Mouse (Mus musculus) forebrain, embryonic 12.5 days (tissue): Measurements from ENCODE around the gene Aftph. TPM values are rescaled to one million over a fixed set of nuclear protein-coding genes. Genes with fewer than 3 reads are reported as not detected.

Experiments
- ATAC-seq: fragments of 200-750 bp; cut with Nextera tagmentation; 2 replicates; pipeline ENCODE4 v1.8.0; 2017; ENCODE audit warnings: moderate TSS enrichment; ENCODE audit not compliant: low FRiP score
- H3K27ac ChIP-seq: fragments of 300-500 bp; sonication (generic); 2 replicates; pipeline ENCODE4 v1.5.1; 2016; ENCODE audit warnings: mild to moderate bottlenecking
- H3K27me3 ChIP-seq: fragments of 300-500 bp; sonication (generic); 2 replicates; pipeline ENCODE4 v1.6.1; 2016; ENCODE audit warnings: mild to moderate bottlenecking
- H3K36me3 ChIP-seq: fragments of 300-500 bp; sonication (generic); replicated peaks from 2 replicates; pipeline ENCODE4 v1.6.1; 2016; ENCODE audit warnings: mild to moderate bottlenecking
- H3K4me1 ChIP-seq: fragments of 300-500 bp; sonication (generic); 2 replicates; pipeline ENCODE4 v1.6.1; 2016
- H3K4me2 ChIP-seq: fragments of 300-500 bp; sonication (generic); 2 replicates; pipeline ENCODE4 v1.6.1; 2016; ENCODE audit warnings: mild to moderate bottlenecking, moderate library complexity
- H3K4me3 ChIP-seq: fragments of 300-500 bp; sonication (generic); replicated peaks from 2 replicates; pipeline ENCODE4 v1.5.1; 2016; ENCODE audit warnings: mild to moderate bottlenecking
- H3K9ac ChIP-seq: fragments of 300-500 bp; sonication (generic); 2 replicates; pipeline ENCODE4 v1.6.1; 2016; ENCODE audit warnings: mild to moderate bottlenecking
- H3K9me3 ChIP-seq: fragments of 300-500 bp; sonication (generic); 2 replicates; pipeline ENCODE4 v1.6.1; 2016
- WGBS: fragments of 180-500 bp; shearing (Covaris S2); methylation state at CpG from one replicate; pipeline ENCODE4 v1.1.7; 2016; 5-methylcytosine and 5-hydroxymethylcytosine counted together
- polyA plus RNA-seq: library from polyadenylated mRNA; unstranded; fragments of >200 nt; fragmentation: Nextera tagmentation; extraction: Ambion mirVana; gene quantifications from 2 replicates; pipeline ENCODE4 v1.2.1, GENCODE M21; 2016

Gene Aftph
- 34.2 TPM in 2 replicates for polyA plus RNA-seq

DNA sequence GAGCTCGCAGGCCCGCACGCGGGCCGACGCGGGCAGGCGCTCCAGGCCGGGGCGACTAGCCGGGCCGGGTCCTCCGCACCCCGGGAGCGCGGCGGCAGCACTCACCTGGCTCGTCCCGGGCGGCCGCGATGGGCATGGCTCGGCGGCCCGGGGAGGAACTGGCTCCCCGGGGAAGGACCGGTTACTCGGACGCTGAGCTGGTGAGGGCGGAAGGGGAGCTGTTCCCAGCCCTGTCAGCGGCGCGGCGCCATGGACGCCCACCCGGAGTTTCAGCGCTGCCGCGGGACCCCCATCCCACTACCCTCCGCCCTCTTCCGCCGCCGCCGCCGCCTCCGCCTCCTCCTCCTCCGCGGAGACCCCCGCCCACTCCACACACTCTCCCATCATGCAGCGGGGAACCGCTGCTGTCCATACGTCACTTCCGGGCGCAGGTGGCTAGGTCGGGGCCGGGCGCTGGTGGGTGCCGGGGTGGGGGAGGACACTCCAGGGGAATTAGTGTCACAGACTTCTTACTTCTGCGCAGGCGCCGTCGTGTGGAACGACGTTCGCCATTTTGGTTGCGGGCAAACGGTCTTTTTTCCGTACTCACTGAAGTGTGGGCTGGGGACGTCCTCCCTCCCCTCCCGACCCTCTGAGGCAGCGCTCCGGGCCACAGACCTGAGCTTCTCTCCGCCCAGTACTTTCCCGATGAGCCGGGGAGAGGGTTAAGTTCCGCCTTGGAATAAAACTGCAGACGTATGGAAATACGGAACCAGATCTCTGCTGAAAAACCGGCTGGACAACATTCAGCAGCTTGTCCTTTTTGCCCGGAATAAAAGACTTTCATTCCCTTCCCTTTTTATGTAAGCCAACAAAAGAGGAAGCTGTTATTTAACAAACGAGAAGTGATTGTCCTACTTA, at the start of gene Aftph:
Gene Aftph, minus strand, starts transcription at position 389 of the 900 bp plus-strand sequence.
- Histone ChIP-seq H3K27ac (peak within 1 kb of the TSS; percentile 97), H3K27me3 (no peaks in the 10 kb centered on the region), H3K9me3 (no peaks in the 10 kb centered on the region), H3K4me1 (peaks cover 6% of the 10 kb centered on the region), H3K4me3 (peak within 1 kb of the TSS; percentile 98), H3K36me3 (no peaks in the 10 kb centered on the region), H3K4me2 (peak within 1 kb of the TSS; percentile 75), H3K9ac (peak within 1 kb of the TSS; percentile 90)
- peak; percentile 99 for ATAC-seq
- under 1% methylated on average over 76 of the region's 81 CpGs for WGBS

DNA sequence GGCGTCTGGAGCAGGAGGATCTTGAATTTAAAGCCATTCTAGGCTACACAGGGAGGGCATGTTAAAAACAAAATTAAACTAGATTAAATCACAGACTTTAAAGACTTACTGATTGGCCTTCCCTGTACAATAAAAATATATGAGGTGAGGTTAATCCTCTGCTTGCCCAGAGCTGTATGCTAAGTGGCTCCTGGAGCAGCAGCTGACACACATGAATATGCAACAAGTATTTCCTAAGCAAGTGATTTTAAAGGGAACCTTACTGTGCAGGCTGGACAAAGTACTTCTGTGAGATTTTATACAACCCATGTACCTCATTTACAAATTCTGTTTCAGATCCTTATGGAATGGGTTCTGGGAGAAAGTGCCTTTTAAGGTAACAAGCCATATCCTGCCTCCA, 47.6 kb upstream of the Aftph start:
- Histone ChIP-seq H3K9ac (no peak overlapping the region), H3K4me2 (no peak overlapping the region), H3K4me3 (no peak overlapping the region), H3K9me3 (no peaks in the 10 kb centered on the region), H3K4me1 (peaks cover 9% of the 10 kb centered on the region; the same call in 1 of the 2 replicates), H3K27ac (no peak overlapping the region), H3K27me3 (no peaks in the 10 kb centered on the region), H3K36me3 (no peaks in the 10 kb centered on the region)
- 60% methylated on average over 1 of the region's 1 CpGs for WGBS
- no peak for ATAC-seq

DNA sequence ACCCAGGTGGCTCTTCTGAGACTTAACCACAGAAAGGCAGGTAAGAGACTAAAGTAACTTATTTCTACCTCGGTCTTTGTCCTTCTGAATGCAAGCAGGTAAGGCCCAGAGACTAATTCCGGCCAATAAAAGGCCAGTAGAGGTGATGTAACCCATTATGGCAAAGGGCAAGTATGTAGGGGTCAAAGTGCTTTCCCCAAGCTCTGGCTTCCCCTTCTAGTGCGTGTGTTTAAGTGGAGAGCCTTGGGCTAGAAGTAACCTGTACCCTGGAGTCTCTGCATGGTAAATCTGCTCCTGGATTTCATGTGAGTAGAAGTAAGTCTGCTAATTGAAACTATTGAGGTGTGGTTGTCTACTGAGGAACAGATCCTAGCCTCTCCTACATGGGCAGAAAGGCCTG, 46.7 kb upstream of the Aftph start:
- Histone ChIP-seq H3K4me2 (no peak overlapping the region), H3K27me3 (no peaks in the 10 kb centered on the region), H3K4me3 (no peak overlapping the region), H3K9me3 (no peaks in the 10 kb centered on the region), H3K27ac (no peak overlapping the region), H3K4me1 (peaks cover 9% of the 10 kb centered on the region; the same call in 1 of the 2 replicates), H3K9ac (no peak overlapping the region), H3K36me3 (no peaks in the 10 kb centered on the region)
- WGBS, result 73% methylated on average over 3 of the region's 3 CpGs
- no peak for ATAC-seq

DNA sequence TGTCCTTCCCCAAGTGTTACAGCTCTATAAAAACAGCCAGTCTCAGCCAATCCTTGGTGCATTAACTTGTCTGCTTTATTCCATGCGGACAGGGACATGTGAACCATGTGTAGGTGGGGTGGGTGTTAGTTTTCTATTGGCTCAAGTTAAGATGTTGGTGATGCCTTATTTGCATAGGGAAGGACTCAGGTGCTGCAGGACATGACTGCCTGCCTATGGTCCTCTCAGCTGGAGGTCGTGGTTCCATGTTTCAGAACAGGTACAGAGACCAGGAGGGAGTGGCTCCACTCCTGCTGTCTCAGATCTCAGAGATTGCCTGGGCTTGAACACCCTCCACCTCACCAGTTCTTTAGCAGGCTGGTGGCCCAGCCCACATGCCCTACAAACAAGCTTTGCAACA, 44.8 kb upstream of the Aftph start:
- 69% methylated on average over 2 of the region's 2 CpGs for WGBS
- Histone ChIP-seq H3K9ac (no peak overlapping the region), H3K27ac (no peak overlapping the region), H3K9me3 (no peaks in the 10 kb centered on the region), H3K4me2 (no peak overlapping the region), H3K36me3 (no peaks in the 10 kb centered on the region), H3K27me3 (no peaks in the 10 kb centered on the region), H3K4me1 (peaks cover 9% of the 10 kb centered on the region; the same call in 1 of the 2 replicates), H3K4me3 (no peak overlapping the region)
- ATAC-seq, result no peak

DNA sequence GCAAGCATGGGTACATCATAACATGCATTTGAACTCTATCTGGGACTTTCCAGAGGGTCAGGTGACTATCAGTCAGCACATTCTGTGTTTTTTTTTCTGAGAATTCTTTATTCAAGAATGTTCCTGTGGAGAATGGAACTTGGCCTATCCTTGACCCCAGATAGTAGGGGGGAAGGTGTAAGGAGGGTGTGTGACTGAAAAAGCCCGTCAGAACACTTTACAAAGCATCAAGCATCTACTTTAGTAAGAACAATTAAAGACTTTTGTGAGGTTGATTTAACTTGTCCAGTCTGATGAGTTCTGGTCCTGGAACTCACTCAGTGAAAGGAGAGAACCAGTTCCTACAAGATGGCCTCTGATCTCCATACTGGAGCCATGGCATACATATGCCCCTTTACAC, 43.8 kb upstream of the Aftph start:
- H3K4me2 ChIP-seq, result no peak overlapping the region
- no peak overlapping the region for H3K27ac ChIP-seq
- H3K4me1 ChIP-seq, result peaks cover 9% of the 10 kb centered on the region; the same call in 1 of the 2 replicates
- no peak overlapping the region for H3K9ac ChIP-seq
- H3K36me3 ChIP-seq, result no peaks in the 10 kb centered on the region
- no peaks in the 10 kb centered on the region for H3K27me3 ChIP-seq
- WGBS, result 73% methylated on average over 1 of the region's 1 CpGs
- no peak overlapping the region for H3K4me3 ChIP-seq
- no peaks in the 10 kb centered on the region for H3K9me3 ChIP-seq
- ATAC-seq, result no peak

DNA sequence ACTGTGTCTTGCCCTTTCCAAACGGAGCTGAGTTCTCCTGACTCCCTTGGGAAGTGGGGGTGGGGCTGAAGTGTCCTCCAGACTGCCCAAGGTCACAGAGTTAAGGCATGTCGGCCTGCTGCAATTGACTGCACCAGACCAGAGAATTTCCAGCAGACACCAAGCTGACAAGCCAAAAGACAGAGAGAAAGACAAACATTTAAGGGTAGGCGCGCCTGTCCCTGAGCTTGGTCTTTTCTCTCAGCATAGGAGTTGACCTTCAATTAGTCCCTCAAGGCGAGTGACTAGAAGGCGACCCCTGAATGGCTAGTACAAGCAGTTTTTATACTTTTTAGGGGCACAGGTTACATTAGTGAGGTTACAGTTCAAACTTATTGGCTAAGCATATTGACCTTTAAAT, 43.4 kb upstream of the Aftph start:
- Histone ChIP-seq H3K36me3 (no peaks in the 10 kb centered on the region), H3K9me3 (no peaks in the 10 kb centered on the region), H3K9ac (no peak overlapping the region), H3K27ac (no peak overlapping the region), H3K4me1 (peaks cover 9% of the 10 kb centered on the region; the same call in 1 of the 2 replicates), H3K4me2 (no peak overlapping the region), H3K4me3 (no peak overlapping the region), H3K27me3 (no peaks in the 10 kb centered on the region)
- WGBS, result 87% methylated on average over 6 of the region's 6 CpGs
- no peak for ATAC-seq

DNA sequence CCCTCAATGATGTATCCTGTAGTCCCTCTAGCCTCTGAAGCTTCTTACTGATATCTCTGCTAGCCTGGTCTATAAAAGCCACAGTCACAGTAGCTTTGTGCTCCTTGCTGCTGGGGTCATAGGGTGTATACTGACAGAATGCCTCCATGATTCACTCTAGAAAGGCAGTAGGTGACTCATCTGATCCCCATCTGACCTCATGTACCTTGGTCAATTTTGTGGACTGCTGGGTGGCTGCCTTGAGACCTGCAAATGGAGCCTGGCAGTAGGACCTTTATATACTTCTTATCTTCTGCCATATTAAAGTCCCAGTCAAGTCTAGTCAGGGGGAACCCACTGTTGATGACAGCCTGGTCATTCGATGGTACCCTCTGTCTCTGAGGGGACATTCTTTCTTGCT, 42.1 kb upstream of the Aftph start:
- Histone ChIP-seq H3K9ac (no peak overlapping the region), H3K36me3 (no peaks in the 10 kb centered on the region), H3K4me1 (peaks cover 3% of the 10 kb centered on the region; the same call in 1 of the 2 replicates), H3K27me3 (no peaks in the 10 kb centered on the region), H3K4me3 (no peak overlapping the region), H3K9me3 (no peaks in the 10 kb centered on the region), H3K27ac (no peak overlapping the region), H3K4me2 (no peak overlapping the region)
- no peak for ATAC-seq
- 91% methylated on average over 1 of the region's 1 CpGs for WGBS

DNA sequence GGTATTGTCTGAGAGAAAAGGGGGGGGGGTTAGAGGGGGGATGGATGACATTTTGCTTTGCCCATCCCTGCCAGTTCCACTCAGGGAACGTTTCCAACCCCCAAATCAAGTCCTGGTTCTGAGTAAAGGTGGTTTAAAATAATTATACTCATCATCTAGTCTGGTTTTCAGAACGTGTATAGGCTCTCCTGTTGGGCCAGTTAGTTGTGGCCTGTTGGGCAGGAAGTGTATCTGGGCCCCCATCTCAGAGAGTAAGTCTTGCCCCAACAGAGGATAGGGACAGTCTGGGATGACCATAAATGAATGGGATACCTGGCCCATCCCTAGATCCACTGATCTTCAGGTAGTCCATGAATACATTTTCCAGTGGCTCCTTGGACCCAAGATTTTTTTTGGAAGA, 41.2 kb upstream of the Aftph start:
- no peak overlapping the region for H3K4me3 ChIP-seq
- no peak overlapping the region for H3K4me2 ChIP-seq
- no peaks in the 10 kb centered on the region for H3K9me3 ChIP-seq
- H3K4me1 ChIP-seq, result no peaks in the 10 kb centered on the region
- WGBS, result 54% methylated on average over 2 of the region's 2 CpGs
- H3K27ac ChIP-seq, result no peak overlapping the region
- no peak for ATAC-seq
- no peak overlapping the region for H3K9ac ChIP-seq
- H3K36me3 ChIP-seq, result no peaks in the 10 kb centered on the region
- no peaks in the 10 kb centered on the region for H3K27me3 ChIP-seq

DNA sequence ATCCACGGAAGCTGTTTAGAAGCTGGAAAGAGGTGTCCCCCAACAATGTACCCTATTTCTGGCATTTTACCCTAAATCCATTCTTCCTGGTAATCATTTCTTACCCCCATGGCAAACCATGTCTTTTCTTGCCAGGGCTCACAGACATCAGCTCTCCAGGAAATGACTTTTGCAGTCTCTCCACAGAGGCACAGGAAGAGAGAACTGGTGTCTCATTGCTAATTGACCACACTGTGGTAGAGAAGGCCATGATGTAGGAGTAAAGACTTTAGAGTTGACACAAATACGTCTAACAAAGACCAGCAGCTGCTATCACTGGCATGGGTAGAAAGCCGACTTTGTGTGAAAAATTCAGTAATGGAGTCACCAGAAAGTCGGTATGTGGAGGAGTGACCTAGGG, 38.9 kb upstream of the Aftph start:
- Histone ChIP-seq H3K36me3 (no peaks in the 10 kb centered on the region), H3K4me3 (no peak overlapping the region), H3K27ac (no peak overlapping the region), H3K9me3 (no peaks in the 10 kb centered on the region), H3K9ac (no peak overlapping the region), H3K4me2 (no peak overlapping the region), H3K4me1 (0 out of 2 replicates have a peak, but pooled peaks cover 2% of the 10 kb centered on the region), H3K27me3 (no peaks in the 10 kb centered on the region)
- ATAC-seq, result no peak
- WGBS, result 83% methylated on average over 4 of the region's 4 CpGs

DNA sequence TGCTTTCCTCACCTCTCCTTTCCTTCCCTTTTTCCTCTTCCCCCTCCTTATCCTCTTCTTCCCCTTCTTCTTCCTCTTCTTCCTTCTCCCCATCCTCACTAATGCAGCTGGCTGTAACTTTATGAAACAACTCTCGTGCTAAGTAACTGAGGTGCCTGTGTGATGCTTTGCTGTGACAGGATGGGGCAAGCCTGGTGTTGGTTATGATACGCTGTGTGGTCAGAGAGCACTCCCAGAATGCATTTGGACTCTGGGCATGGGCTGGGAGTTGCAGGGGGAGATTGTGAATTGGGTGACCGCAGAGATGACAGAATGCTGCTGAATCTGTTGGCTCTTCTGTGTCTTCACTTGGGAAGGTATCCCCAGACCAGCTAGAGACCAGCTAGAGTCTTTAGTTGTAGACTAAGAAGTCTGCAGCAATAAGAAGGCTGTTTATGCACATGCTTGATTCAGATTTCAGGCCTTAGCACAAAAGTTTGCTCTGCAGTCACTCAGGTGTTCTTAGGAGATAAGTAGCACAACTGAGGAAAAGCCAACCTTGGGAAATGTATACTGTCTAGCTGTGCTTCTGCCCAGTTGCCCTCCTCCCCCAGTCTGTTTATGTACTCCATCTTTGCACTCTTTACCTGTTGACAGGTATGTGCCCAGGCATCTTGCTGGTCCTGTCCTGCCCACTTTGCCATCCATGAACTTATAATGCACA, 37.6 kb upstream of the Aftph start:
- no peaks in the 10 kb centered on the region for H3K9me3 ChIP-seq
- no peak overlapping the region for H3K27ac ChIP-seq
- H3K9ac ChIP-seq, result no peak overlapping the region

DNA sequence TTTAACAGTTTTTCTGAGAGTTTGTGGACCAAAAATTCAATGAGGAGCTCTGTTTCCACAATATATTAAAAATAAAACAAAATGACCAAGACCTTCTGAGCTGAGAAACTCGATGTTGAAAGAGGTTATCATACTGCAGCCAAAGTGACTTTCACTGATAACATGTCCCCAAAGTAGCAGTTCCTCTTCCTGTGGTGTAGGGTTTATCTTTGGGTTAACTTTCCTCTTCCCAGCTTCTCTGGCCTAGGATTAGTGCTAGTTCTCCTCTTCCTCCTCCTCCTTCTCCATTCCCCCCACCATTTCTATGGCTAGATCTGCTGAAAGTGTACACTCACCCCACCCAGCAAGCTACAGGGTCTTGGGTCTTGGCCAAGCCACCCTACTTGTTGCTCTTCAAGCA, 36.9 kb upstream of the Aftph start:
- Histone ChIP-seq H3K9me3 (no peaks in the 10 kb centered on the region), H3K4me3 (no peak overlapping the region), H3K4me1 (0 out of 2 replicates have a peak, but pooled peaks cover 2% of the 10 kb centered on the region), H3K9ac (no peak overlapping the region), H3K4me2 (no peak overlapping the region), H3K27ac (no peak overlapping the region), H3K36me3 (no peaks in the 10 kb centered on the region), H3K27me3 (no peaks in the 10 kb centered on the region)
- 76% methylated on average over 1 of the region's 1 CpGs for WGBS
- ATAC-seq, result no peak

More for the DNA sequence above, 37.6 kb upstream of the Aftph start:
- WGBS, result 89% methylated on average over 3 of the region's 3 CpGs
- Histone ChIP-seq H3K4me3 (no peak overlapping the region), H3K27me3 (no peaks in the 10 kb centered on the region), H3K4me1 (0 out of 2 replicates have a peak, but pooled peaks cover 2% of the 10 kb centered on the region), H3K4me2 (no peak overlapping the region), H3K36me3 (no peaks in the 10 kb centered on the region)
- ATAC-seq, result no peak

DNA sequence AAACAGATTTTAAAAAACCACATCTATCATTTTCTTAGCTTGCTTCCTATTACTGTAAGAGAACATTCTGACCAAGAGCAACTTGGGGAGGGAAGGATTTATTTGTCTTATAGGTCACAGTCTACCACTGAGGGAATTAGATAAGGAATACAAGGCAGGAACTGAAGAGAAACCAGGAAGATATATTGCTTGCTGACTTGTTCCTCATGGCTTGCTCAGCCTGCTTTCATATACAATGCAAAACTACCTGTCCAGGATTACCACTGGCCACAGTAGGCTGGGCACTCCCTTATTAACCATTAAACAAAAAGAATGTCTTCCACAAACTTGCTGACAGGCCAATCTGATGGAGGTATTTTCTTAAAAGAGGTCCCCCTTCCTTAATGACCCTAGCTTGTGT, 35.3 kb upstream of the Aftph start:
- no peaks in the 10 kb centered on the region for H3K27me3 ChIP-seq
- H3K9me3 ChIP-seq, result no peaks in the 10 kb centered on the region
- H3K4me3 ChIP-seq, result no peak overlapping the region
- H3K36me3 ChIP-seq, result no peaks in the 10 kb centered on the region
- ATAC-seq, result no peak
- no peak overlapping the region for H3K4me2 ChIP-seq
- H3K4me1 ChIP-seq, result 0 out of 2 replicates have a peak, but pooled peaks cover 2% of the 10 kb centered on the region
- no peak overlapping the region for H3K27ac ChIP-seq
- no peak overlapping the region for H3K9ac ChIP-seq
